Mouse (Mus musculus) liver, postnatal 0 days (tissue): ENCODE measurements at regions not wholly inside any gene's neighbourhood (a gene's known extent, or its start where the extent isn't known, plus 50 kb on each side); places are given as distances from the start of the nearest gene placed in this dataset.

Experiments used
- CTCF ChIP-seq: sonication (generic); IDR thresholded peaks from 2 replicates; pipeline ENCODE4 v1.5.1; 2016; ENCODE audit warnings: antibody characterized with exemption, low read depth
- EP300 ChIP-seq: IDR thresholded peaks from 2 replicates; pipeline ENCODE4 v1.6.1; 2016; ENCODE audit warnings: antibody characterized with exemption, low read depth, mild to moderate bottlenecking

- no peak for TF ChIP-seq CTCF
- TF ChIP-seq EP300 = no peak
Measured at GRCm38 (mm10) chr6:99990604-99991003, 264.4 kb upstream of the Prok2 start.
